13 mouse cellular contexts compared by ENCODE assay signal in genomic region chr5:147959088-147959487, GRCm38 (mm10). TPM values are rescaled to one million over a fixed set of nuclear protein-coding genes. Genes with fewer than 3 reads are reported as not detected.
DNase-seq lines count a peak whose midpoint lies in the region; ATAC-seq lines count a peak whose summit lies in the region.
"Had no signal": no experiment of that assay in that cellular context is flagged by ENCODE, and none has a peak within 500 bp of the region (broad histone marks: within the 10 kb centered on the region; RNA-seq: fewer than 3 reads in every experiment).

No protein-coding gene starts in this region.

- H3K4me3 ChIP-seq in kidney, embryonic 15.5 days (replicated peaks), result no peak overlapping the region
- H3K4me3 ChIP-seq: limb, embryonic 15.5 days had no signal

- no peak overlapping the region for H3K27ac ChIP-seq in kidney, embryonic 15.5 days
- H3K27ac ChIP-seq: limb, embryonic 15.5 days; macrophage had no signal

- H3K4me1 ChIP-seq in kidney, embryonic 15.5 days, result peaks cover 20% of the 10 kb centered on the region

- intact Hi-C loops in left cerebral cortex, postnatal 36 days (cut with DNase I), result loop anchor here (5.0 kb wide), 1 partner anchor 97 kb away; the partner anchor contains the start of gene Pomp

- WGBS in kidney, embryonic 15.5 days, result 37% methylated on average over 5 of the region's 5 CpGs

- no peaks in the 10 kb centered on the region for H3K9me3 ChIP-seq in kidney, embryonic 15.5 days (replicated peaks)
- H3K9me3 ChIP-seq: limb, embryonic 15.5 days had no signal

- peak; percentile 17 to 63 for DNase-seq in frontal cortex, postnatal 36 days (ENCODE audit: low spot score in 2 of 2)
- DNase-seq in frontal cortex, postnatal 14 days (ENCODE audit: low spot score in 2 of 2), result no peak
- DNase-seq in retina, adult 2 months (ENCODE audit: low read depth, low spot score), result peak; percentile 44
- DNase-seq in retina, postnatal 1 day, result no peak
- DNase-seq in left cerebral cortex, postnatal 36 days (ENCODE audit: low spot score in 2 of 2), result peak; percentile 51 to 56
- DNase-seq: kidney, adult 8-10 months had no signal

- peaks cover 57% of the 10 kb centered on the region for H3K27me3 ChIP-seq in kidney, embryonic 15.5 days

- H3K9ac ChIP-seq in kidney, embryonic 15.5 days, result no peak overlapping the region
- H3K9ac ChIP-seq: limb, embryonic 15.5 days had no signal

- ATAC-seq in erythroid progenitor cell, adult 5-6 weeks (replicated peaks; ENCODE audit: low FRiP score, poor library complexity, severe bottlenecking), result no peak
- ATAC-seq in megakaryocyte-erythroid progenitor cell, adult 5-6 weeks (replicated peaks; ENCODE audit: low FRiP score, low TSS enrichment, poor library complexity, severe bottlenecking), result no peak
- ATAC-seq in kidney, embryonic 15.5 days (replicated peaks; ENCODE audit: low FRiP score), result no peak
- ATAC-seq: CD4-positive, CD25-positive, alpha-beta regulatory T cell, adult 4 months had no signal

- no peak overlapping the region for H3K4me2 ChIP-seq in kidney, embryonic 15.5 days
- H3K4me2 ChIP-seq: heart, embryonic 11.5 days; limb, embryonic 15.5 days had no signal

- no peaks in the 10 kb centered on the region for H3K36me3 ChIP-seq in kidney, embryonic 15.5 days
- H3K36me3 ChIP-seq: limb, embryonic 15.5 days had no signal

RNA-seq across cellular contexts. Expression of gene Mtus2, which starts 2.0 kb away (rescaled TPM):
- 10 to 100 TPM; 39.9 to 41.4 TPM for total RNA-seq in left cerebral cortex, postnatal 36 days (2021)
- total RNA-seq in erythroid progenitor cell, adult 5-6 weeks (2015; ENCODE audit: low replicate concordance), result not detected in 2 replicates
- 0.30 TPM in 1 of 2 replicates, not detected in the other for total RNA-seq in erythroid progenitor cell, adult 5-6 weeks (2017; ENCODE audit: low replicate concordance)
- total RNA-seq in megakaryocyte-erythroid progenitor cell, adult 5-6 weeks (2014; fragmentation: Nextera tagmentation), result 0.27 and 1.5 TPM in 2 replicates
- 0.65 and 1.8 TPM in 2 replicates for total RNA-seq in megakaryocyte-erythroid progenitor cell, adult 5-6 weeks (2017)
- polyA plus RNA-seq in kidney, embryonic 15.5 days (2015; fragmentation: Nextera tagmentation; extraction: Ambion mirVana), result 3.6 and 3.9 TPM in 2 replicates

Comparison
In these comparisons a context has a peak if more than half of its experiments do, and no peak if none do; other contexts are left out.
1. DNase-seq: peak in frontal cortex, postnatal 36 days (2 of 2), retina, adult 2 months (single experiment) and left cerebral cortex, postnatal 36 days (2 of 2); none in frontal cortex, postnatal 14 days (0 of 2) and retina, postnatal 1 day (single experiment).
2. RNA of gene Mtus2, which starts 2.0 kb away (total RNA-seq): 39.9 to 41.4 TPM in left cerebral cortex, postnatal 36 days; 0.27 to 1.8 TPM in megakaryocyte-erythroid progenitor cell, adult 5-6 weeks and 0.30 TPM in erythroid progenitor cell, adult 5-6 weeks; every median in the first group is over 10 times any median in the second.